Mouse (Mus musculus) cerebellum, adult 8-10 months (tissue): ENCODE data around the gene Arhgef38.
A peak's percentile ranks its signal among the peaks of the same experiment; 100 is the strongest.

Experiments
- DNase-seq: peaks from one replicate; pipeline ENCODE4 v3.0.0; 2022

Arhgef38 gene

GRCm38 (mm10) chr3:133163913-133164406 lies 70.8 kb downstream of the Arhgef38 start:
- DNase-seq: no peak

GRCm38 (mm10) chr3:133163174-133163573 lies 71.6 kb downstream of the Arhgef38 start:
- DNase-seq: no peak

GRCm38 (mm10) chr3:133161407-133161806 lies 73.3 kb downstream of the Arhgef38 start:
- DNase-seq: no peak

DNA sequence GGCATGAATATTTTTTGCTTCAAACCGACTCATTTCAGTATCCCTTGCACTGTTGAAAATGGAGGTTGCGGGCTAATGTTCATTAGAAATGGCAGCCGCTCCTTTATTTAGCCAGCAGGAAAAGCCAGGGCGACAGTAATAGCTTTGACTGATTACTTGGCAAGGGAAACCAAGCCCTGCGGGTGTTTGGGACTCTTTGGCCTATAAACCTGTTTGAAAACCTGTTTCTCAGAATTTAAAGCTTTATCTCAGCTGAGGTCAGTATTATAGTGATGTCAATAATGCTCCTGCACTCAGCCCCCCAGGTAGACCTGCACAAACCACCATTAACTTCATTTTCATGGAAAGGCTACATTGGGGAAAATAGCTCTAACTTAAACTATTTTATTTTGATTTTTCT lies 76.5 kb downstream of the Arhgef38 start:
- DNase-seq: peak; percentile 21

DNA sequence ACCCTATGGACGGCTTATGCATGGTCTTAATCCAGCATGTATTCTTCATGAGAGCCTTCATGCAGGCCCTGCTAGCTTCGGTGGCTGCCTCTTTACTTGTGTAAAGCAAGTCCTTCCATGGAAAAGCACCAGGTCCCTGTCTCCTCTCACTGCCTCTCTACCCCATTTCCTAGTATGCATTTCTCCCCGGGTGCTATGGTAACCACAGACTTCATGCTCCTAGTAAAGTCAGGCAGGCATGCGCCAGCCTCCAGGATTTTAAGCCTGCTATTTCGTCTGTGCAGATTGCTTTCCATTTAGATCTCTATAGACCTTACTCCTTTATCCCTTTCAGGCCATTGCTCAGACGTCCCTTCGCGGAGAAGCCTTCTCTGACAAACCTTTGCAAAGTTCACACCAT lies 80.1 kb downstream of the Arhgef38 start:
- DNase-seq: no peak

- no peak for DNase-seq
Observed at GRCm38 (mm10) chr3:133153629-133154028, 81.1 kb downstream of the Arhgef38 start.

GRCm38 (mm10) chr3:133152831-133153230 lies 81.9 kb downstream of the Arhgef38 start:
- no peak for DNase-seq

DNA sequence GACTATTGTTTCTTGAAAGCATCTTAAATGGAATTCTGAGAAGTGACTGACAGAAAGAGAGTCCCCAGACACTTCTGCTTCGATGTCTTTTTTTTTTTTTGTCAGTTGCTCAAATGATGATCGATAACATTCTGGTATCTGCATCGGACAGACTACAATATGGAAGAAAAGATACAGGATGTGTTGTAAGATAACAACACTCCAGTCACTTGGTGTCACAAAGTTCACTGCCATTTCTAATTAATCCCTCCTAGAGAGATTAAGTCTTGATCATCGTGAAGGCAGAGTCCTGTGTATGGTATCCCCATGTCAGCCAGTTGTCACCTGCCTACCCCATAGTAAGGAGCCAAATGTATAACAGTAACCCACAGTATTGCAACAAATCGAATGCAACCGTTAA lies 83.1 kb downstream of the Arhgef38 start:
- no peak for DNase-seq

DNA sequence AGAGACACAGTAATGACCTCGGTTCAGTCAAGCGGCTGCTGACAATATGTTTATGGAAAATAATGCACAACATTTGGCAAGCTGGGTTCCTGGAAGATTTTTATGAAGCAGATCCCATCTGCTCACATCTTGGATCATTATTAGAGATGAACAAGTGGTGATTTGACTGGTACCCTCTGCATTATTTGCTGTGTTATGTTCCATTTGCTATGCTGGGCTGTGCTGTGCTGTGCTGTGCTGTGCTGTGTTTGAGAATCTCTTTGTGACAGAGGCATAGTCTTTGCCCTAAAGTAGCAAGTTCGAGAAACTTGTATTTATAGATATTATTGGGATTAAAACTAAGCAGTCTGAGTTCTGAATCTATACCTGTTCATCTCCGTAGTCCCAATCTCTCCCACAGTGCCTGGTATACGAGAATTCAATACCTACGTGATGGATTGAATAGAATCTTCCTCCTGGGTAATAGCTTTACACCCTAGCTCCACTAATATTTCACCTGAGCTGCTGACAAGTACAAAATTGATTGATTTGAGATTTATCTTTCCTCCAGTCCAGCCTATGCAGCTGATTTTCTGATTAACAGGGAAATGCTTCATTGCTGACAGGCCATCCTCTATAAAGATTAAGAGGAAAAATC lies 90.1 kb downstream of the Arhgef38 start:
- DNase-seq: no peak

- no peak for DNase-seq
Observed at GRCm38 (mm10) chr3:133141877-133142276, 92.9 kb downstream of the Arhgef38 start.

DNA sequence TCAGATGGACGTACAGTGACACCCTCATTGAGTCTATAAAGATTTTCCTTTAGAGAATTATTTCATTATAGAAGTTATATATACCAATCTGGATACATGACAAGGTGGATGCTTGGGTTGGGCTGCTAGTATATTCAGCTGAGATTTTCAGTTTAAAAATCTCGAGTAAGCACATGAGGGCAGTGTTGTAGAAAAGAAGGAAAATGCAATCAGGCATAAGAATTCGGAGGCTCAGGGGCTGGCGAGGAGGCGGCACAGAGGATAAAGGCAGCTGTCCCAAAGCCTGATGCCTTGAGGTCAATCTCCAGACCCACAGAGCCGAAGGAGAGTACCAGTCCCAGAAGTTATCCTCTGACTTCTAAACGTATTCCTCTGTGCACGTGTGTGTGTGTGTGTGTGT lies 102.1 kb downstream of the Arhgef38 start:
- DNase-seq: no peak

DNA sequence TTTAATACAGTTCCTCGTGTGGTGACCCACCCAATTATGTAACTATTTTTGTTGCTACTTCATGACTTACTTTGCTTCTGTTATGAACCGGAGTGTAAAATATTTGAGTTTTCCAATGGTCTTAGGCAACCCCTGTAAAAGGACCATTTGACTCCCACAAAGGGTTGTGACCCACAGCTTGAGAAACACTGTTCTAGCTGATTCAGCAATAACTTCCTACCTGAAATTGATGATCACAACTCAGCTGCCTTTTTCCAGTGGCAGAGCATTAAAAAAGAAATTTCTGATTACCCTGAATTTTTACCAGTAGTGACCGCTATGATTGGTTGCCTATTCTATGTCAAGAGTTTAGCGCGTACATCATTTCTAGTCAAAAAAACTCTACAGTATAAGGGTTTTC lies 103.4 kb downstream of the Arhgef38 start:
- DNase-seq: no peak

GRCm38 (mm10) chr3:133113281-133113680 lies 121.5 kb downstream of the Arhgef38 start:
- DNase-seq: no peak

- DNase-seq: peak; percentile 17
Observed at GRCm38 (mm10) chr3:133111741-133112140, 123.0 kb downstream of the Arhgef38 start.

GRCm38 (mm10) chr3:133109844-133110243 lies 124.9 kb downstream of the Arhgef38 start:
- no peak for DNase-seq

DNA sequence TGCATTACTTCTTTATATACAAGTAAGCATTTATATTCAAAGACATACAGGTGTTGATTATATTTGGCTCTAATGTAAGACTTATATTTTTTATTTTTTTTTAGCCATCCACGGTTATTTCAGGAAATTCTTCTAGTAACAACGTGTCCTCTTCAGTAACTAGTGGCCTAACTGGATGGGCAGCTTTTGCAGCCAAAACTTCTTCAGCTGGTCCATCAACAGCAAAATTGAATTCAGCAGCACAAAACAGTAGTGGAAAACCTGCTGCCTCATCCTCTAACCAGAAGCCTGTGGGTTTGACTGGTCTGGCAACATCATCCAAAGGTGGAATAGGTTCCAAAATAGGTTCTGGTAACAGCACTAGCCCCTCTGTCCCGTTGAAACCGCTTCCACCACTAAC lies 126.0 kb downstream of the Arhgef38 start:
- no peak for DNase-seq

DNA sequence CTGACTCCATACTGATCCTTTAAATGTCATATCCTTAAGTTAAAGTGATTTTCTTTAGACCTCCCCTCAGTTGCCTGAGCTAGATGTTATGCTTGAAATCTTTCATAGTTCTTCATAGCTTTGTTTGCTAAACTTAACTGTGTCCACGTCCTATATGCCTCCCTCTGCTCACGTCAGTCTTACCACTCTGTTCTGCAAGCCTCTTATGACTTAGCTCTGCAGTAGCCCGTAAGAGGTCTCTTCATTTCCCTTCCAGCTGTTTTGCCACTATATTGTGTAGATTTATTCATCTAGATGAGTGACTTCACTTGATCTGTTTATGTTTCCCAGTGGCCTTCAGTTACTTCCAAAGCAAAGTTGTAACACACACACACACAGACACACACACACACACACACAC lies 130.3 kb downstream of the Arhgef38 start:
- DNase-seq: no peak

DNA sequence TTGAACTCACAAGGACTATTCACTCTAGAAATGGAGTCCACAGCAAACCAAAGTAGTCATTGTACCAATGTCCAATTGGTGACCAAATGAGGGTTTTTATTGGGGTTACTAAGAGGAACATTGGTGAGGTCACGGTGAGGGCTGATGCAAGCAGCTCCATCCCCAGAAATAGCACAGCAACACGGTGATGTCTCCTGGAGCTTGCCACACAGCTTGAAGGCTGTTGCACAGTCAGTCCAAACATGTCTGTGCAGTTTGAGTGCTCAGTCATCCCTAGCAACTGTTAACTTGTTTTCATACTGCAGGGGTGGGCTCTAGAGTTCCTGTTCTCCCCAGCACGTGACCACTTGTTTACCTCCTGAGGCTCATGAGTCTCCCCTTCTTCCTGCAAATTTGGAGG lies 131.0 kb downstream of the Arhgef38 start:
- DNase-seq: no peak

GRCm38 (mm10) chr3:133098909-133099308 lies 135.8 kb downstream of the Arhgef38 start:
- no peak for DNase-seq

DNA sequence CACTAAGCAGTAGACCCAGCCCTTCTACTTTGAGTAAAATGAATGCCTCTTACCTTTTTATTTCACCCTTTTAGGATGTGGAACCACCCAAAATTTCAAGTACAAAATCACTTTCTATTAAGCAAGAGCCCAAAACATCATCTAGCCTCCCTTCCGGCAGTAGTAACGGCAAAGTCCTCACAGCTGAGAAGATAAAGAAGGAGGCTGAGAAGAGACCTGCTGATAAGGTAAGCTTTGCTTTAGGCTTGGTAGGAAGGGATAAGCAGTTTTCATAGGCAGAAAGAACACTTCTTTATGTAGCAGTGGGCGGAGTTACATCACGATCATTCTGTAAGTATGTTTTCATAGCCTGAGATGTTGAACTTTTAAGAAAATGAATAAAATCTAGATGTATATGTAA lies 136.4 kb downstream of the Arhgef38 start:
- no peak for DNase-seq

GRCm38 (mm10) chr3:133097936-133098335 lies 136.8 kb downstream of the Arhgef38 start:
- no peak for DNase-seq

GRCm38 (mm10) chr3:133094305-133094704 lies 140.4 kb downstream of the Arhgef38 start:
- no peak for DNase-seq

GRCm38 (mm10) chr3:133092936-133093335 lies 141.8 kb downstream of the Arhgef38 start:
- DNase-seq: no peak

DNA sequence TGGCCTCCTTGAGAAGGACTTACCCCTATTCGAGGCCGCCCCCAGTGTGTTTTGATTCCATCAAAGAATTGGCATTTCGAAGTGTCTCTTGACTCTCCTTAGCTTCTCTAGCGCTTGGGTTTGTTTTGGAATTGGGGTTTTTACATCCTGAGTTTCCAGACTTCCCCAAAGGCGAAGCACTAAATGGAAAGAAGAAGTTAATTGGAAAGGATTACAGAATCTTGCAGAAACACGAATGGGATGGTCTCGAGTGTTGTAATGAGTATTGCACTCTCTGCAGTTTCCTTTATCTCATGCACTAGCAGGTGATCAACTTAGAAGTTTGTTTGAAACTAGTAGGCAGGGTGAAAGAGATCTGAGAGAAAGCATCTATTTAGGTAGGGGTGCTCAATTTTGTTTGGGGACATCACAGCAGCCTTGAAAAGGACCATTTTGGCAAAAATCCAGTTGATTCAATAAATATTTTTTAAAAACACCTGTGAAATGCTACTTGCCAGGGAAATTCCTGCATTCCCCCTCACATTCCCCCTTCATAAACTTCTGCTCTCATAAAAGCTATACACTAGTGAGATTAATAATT lies 142.4 kb downstream of the Arhgef38 start:
- no peak for DNase-seq
